Mouse (Mus musculus) CH12.LX (cell line): ENCODE measurements around the gene Gm12394. TPM values are rescaled to one million over a fixed set of nuclear protein-coding genes. Genes with fewer than 3 reads are reported as not detected.
"Not testable (repeated sequence)": the region's sequence is repeated elsewhere in the genome, so short reads cannot be mapped to it uniquely, and the experiment has no call there.

Experiments used
- DNase-seq: peaks from one replicate; pipeline ENCODE4 v3.0.0-alpha.2; 2013; ENCODE audit errors: extremely low read depth
- H3K27ac ChIP-seq: 2 replicates; pipeline ENCODE4 v1.5.1; 2012; ENCODE audit warnings: low read depth, mild to moderate bottlenecking, control low read depth, moderate library complexity; ENCODE audit not compliant: insufficient read depth
- H3K27me3 ChIP-seq: replicated peaks from 2 replicates; pipeline ENCODE3; 2012; ENCODE audit warnings: inconsistent platforms
- H3K36me3 ChIP-seq, 2 experiments: replicated peaks in 1 of 2; 2 replicates each; pipeline versions ENCODE3 to v1.6.1; 2012; ENCODE audit warnings: inconsistent platforms in 1 of 2, low read length in 1 of 2, mild to moderate bottlenecking in 1 of 2, mixed read lengths in 1 of 2, moderate library complexity in 1 of 2; ENCODE audit not compliant: control insufficient read depth in 1 of 2, insufficient read depth in 1 of 2
- H3K4me1 ChIP-seq, 2 experiments: 2 replicates each; pipeline ENCODE4 v1.6.1; 2012; ENCODE audit warnings: inconsistent platforms in 1 of 2, moderate library complexity in 1 of 2; ENCODE audit not compliant: insufficient read depth in 2 of 2, control insufficient read depth in 1 of 2
- H3K4me2 ChIP-seq: 2 replicates; pipeline ENCODE4 v1.6.1; 2012; ENCODE audit warnings: low read depth, mild to moderate bottlenecking, control low read depth; ENCODE audit not compliant: poor library complexity, insufficient read depth, severe bottlenecking
- H3K4me3 ChIP-seq, 3 experiments: fragments of 150-350 bp in 1 of 3; sonication (generic) in 1 of 3; replicated peaks in 1 of 3; 2 replicates each; pipeline versions ENCODE3 to v1.5.1; 2011 to 2012; ENCODE audit warnings: low read depth in 2 of 3, low read length in 2 of 3, mild to moderate bottlenecking in 2 of 3, moderate library complexity in 2 of 3, control low read depth in 1 of 3, improper control_type of control experiment in 1 of 3, inconsistent platforms in 1 of 3, mixed read lengths in 1 of 3; ENCODE audit not compliant: poor library complexity in 1 of 3
- H3K79me2 ChIP-seq: replicated peaks from 2 replicates; pipeline ENCODE4 v1.6.1; 2012; ENCODE audit warnings: mild to moderate bottlenecking, moderate library complexity; ENCODE audit not compliant: control insufficient read depth, poor library complexity, insufficient read depth, severe bottlenecking; ENCODE audit errors: extremely low read depth
- H3K9ac ChIP-seq: 2 replicates; pipeline ENCODE4 v1.6.1; 2012; ENCODE audit warnings: low read depth, mild to moderate bottlenecking, control low read depth, moderate library complexity; ENCODE audit not compliant: insufficient read depth
- H3K9me3 ChIP-seq: replicated peaks from 2 replicates; pipeline ENCODE3; 2012; ENCODE audit warnings: low read length, inconsistent platforms, mixed read lengths
- dilution Hi-C: fragments of 300-500 bp; cut with MboI; formaldehyde crosslinking; loops from 2 replicates; pipeline ENCODE4 v1.14.3; 2020; ENCODE audit warnings: low sequenced_read_pairs; ENCODE audit not compliant: extremely low pct_unique_long_range_greater_than_20kb, extremely low pct_ligation_motif_present
- in situ Hi-C: fragments of 300-500 bp; cut with MboI; formaldehyde crosslinking; loops from 3 replicates; pipeline ENCODE4 v1.14.3; 2019; ENCODE audit warnings: low sequenced_read_pairs, low pct_ligation_motif_present, low pct_unique_long_range_greater_than_20kb, mixed read lengths
- polyA plus RNA-seq: library from polyadenylated mRNA; unstranded; fragments of >175 nt; gene quantifications from 2 replicates; pipeline ENCODE4 v1.2.1, GENCODE M21; 2012; ENCODE audit warnings: low read depth; ENCODE audit not compliant: insufficient read length
- total RNA-seq, 2 experiments: library from RNA; depleted of rRNA; stranded (reverse); fragments of 300-350 nt in 1 of 2; fragments of >200 nt in 1 of 2; gene quantifications; 2 replicates each; pipeline ENCODE4 v1.2.3; 2012 to 2014

The Gm12394 gene
- total and polyA plus RNA-seq, 3 experiments = not detected

- H3K27me3 ChIP-seq, H3K79me2 ChIP-seq, H3K4me2 ChIP-seq, H3K27ac ChIP-seq, dilution Hi-C loops, H3K36me3 ChIP-seq, DNase-seq, H3K9ac ChIP-seq, H3K9me3 ChIP-seq, in situ Hi-C loops, H3K4me1 ChIP-seq, H3K4me3 ChIP-seq: not testable (repeated sequence)
Observed at GRCm38 (mm10) chr4:42773893-42774292, 82.7 kb downstream of the Gm12394 start, which contains the start of gene Ccl21a. TSS of gene Ccl21a (minus strand) at chr4:42773993.

- in situ Hi-C loops, dilution Hi-C loops: not testable (repeated sequence)
Observed at GRCm38 (mm10) chr4:42756477-42756876, 100.1 kb downstream of the Gm12394 start, which contains the start of gene Ccl19. TSS of gene Ccl19 (minus strand) at chr4:42756577.

DNA sequence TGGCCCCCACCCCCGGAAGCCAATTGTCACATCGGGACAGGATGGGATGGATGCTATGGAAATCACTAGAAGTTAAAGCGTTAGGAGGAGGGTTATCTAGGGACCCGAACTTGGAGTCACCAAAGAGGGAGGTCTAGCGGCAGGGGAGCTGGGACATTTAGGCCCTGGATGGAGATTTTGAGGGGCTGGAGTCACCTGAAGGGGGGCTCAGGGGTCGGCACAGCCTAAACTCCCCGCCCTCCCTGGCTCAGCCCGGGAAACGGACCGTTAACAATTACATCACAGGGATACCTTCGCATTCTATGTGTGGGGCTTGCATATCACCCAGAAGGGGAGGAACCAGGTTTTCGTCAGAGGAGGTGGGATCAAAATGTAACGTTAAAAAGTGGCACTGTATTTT lies 121.3 kb downstream of the Gm12394 start, which contains the start of gene 4930578G10Rik:
TSS of gene 4930578G10Rik (plus strand) at position 301 of the 400 bp plus-strand sequence.
- H3K9me3 ChIP-seq, H3K4me2 ChIP-seq, H3K36me3 ChIP-seq, H3K4me1 ChIP-seq, H3K9ac ChIP-seq, H3K4me3 ChIP-seq, in situ Hi-C loops, H3K27me3 ChIP-seq, H3K79me2 ChIP-seq, dilution Hi-C loops, DNase-seq, H3K27ac ChIP-seq: not testable (repeated sequence)

More at GRCm38 (mm10) chr4:42756477-42756876, 100.1 kb downstream of the Gm12394 start, which contains the start of gene Ccl19:
- H3K79me2 ChIP-seq, H3K9me3 ChIP-seq, H3K27ac ChIP-seq, DNase-seq, H3K36me3 ChIP-seq, H3K4me3 ChIP-seq, H3K27me3 ChIP-seq, H3K4me2 ChIP-seq, H3K9ac ChIP-seq, H3K4me1 ChIP-seq: not testable (repeated sequence)

Other genes with a start within 250 kb of the Gm12394 start
- not detected in 2 replicates for gene Gm10591, start 244.6 kb downstream of the Gm12394 start, total RNA-seq (2012; rRNA removed)
- gene Gm10591, start 244.6 kb downstream of the Gm12394 start, total RNA-seq (2014; rRNA removed) = not detected in 2 replicates
- gene Gm10591, start 244.6 kb downstream of the Gm12394 start, polyA plus RNA-seq = not detected in 2 replicates
- gene Gm2564, start 227.1 kb downstream of the Gm12394 start, total RNA-seq (2012; rRNA removed) = not detected in 2 replicates
- not detected in 2 replicates for gene Gm2564, start 227.1 kb downstream of the Gm12394 start, total RNA-seq (2014; rRNA removed)
- not detected in 2 replicates for gene Gm2564, start 227.1 kb downstream of the Gm12394 start, polyA plus RNA-seq
- not detected in 2 replicates for gene Ccl27b, start 201.5 kb downstream of the Gm12394 start, total RNA-seq (2012; rRNA removed)
- not detected in 2 replicates for gene Ccl27b, start 201.5 kb downstream of the Gm12394 start, total RNA-seq (2014; rRNA removed)
- not detected in 2 replicates for gene Ccl27b, start 201.5 kb downstream of the Gm12394 start, polyA plus RNA-seq
- gene Il11ra2, start 194.9 kb downstream of the Gm12394 start, total RNA-seq (2012; rRNA removed) = not detected in 2 replicates
- gene Il11ra2, start 194.9 kb downstream of the Gm12394 start, total RNA-seq (2014; rRNA removed) = not detected in 2 replicates
- gene Il11ra2, start 194.9 kb downstream of the Gm12394 start, polyA plus RNA-seq = not detected in 2 replicates
- gene 4930578G10Rik, start 121.2 kb downstream of the Gm12394 start, total RNA-seq (2012; rRNA removed) = not detected in 2 replicates
- gene 4930578G10Rik, start 121.2 kb downstream of the Gm12394 start, total RNA-seq (2014; rRNA removed) = not detected in 2 replicates
- gene 4930578G10Rik, start 121.2 kb downstream of the Gm12394 start, polyA plus RNA-seq = not detected in 2 replicates
- not detected in 2 replicates for gene Ccl19, start 100.2 kb downstream of the Gm12394 start, total RNA-seq (2012; rRNA removed)
- gene Ccl19, start 100.2 kb downstream of the Gm12394 start, total RNA-seq (2014; rRNA removed) = not detected in 2 replicates
- gene Ccl19, start 100.2 kb downstream of the Gm12394 start, polyA plus RNA-seq = not detected in 2 replicates
- not detected in 2 replicates for gene Ccl21a, start 82.8 kb downstream of the Gm12394 start, total RNA-seq (2012; rRNA removed)
- not detected in 2 replicates for gene Ccl21a, start 82.8 kb downstream of the Gm12394 start, total RNA-seq (2014; rRNA removed)
- gene Ccl21a, start 82.8 kb downstream of the Gm12394 start, polyA plus RNA-seq = not detected in 2 replicates
- not detected in 2 replicates for gene Fam205a1, start 2.9 kb downstream of the Gm12394 start, total RNA-seq (2012; rRNA removed)
- gene Fam205a1, start 2.9 kb downstream of the Gm12394 start, total RNA-seq (2014; rRNA removed) = not detected in 2 replicates
- not detected in 2 replicates for gene Fam205a1, start 2.9 kb downstream of the Gm12394 start, polyA plus RNA-seq
- gene Fam205c, start 17.5 kb upstream of the Gm12394 start, total RNA-seq (2012; rRNA removed) = not detected in 2 replicates
- gene Fam205c, start 17.5 kb upstream of the Gm12394 start, total RNA-seq (2014; rRNA removed) = not detected in 2 replicates
- not detected in 2 replicates for gene Fam205c, start 17.5 kb upstream of the Gm12394 start, polyA plus RNA-seq
- gene Phf24, start 59.9 kb upstream of the Gm12394 start, total RNA-seq (2012; rRNA removed) = not detected in 2 replicates
- gene Phf24, start 59.9 kb upstream of the Gm12394 start, total RNA-seq (2014; rRNA removed) = not detected in 2 replicates
- not detected in 2 replicates for gene Phf24, start 59.9 kb upstream of the Gm12394 start, polyA plus RNA-seq
- 2.7 and 3.2 TPM in 2 replicates for gene Dnajb5, start 93.0 kb upstream of the Gm12394 start, total RNA-seq (2012; rRNA removed)
- 1.9 and 2.2 TPM in 2 replicates for gene Dnajb5, start 93.0 kb upstream of the Gm12394 start, total RNA-seq (2014; rRNA removed)
- gene Dnajb5, start 93.0 kb upstream of the Gm12394 start, polyA plus RNA-seq = 3.9 and 4.2 TPM in 2 replicates
- gene 1700022I11Rik, start 112.8 kb upstream of the Gm12394 start, total RNA-seq (2012; rRNA removed) = 0.55 and 1.4 TPM in 2 replicates
- not detected in 2 replicates for gene 1700022I11Rik, start 112.8 kb upstream of the Gm12394 start, total RNA-seq (2014; rRNA removed)
- gene 1700022I11Rik, start 112.8 kb upstream of the Gm12394 start, polyA plus RNA-seq = 0.07 and 0.24 TPM in 2 replicates
- gene Vcp, start 143.7 kb upstream of the Gm12394 start, total RNA-seq (2012; rRNA removed) = 237 and 301 TPM in 2 replicates
- gene Vcp, start 143.7 kb upstream of the Gm12394 start, total RNA-seq (2014; rRNA removed) = 200 and 203 TPM in 2 replicates
- 462 and 463 TPM in 2 replicates for gene Vcp, start 143.7 kb upstream of the Gm12394 start, polyA plus RNA-seq
- gene Fancg, start 153.7 kb upstream of the Gm12394 start, total RNA-seq (2012; rRNA removed) = 13.2 and 14.8 TPM in 2 replicates
- gene Fancg, start 153.7 kb upstream of the Gm12394 start, total RNA-seq (2014; rRNA removed) = 12.3 and 13.7 TPM in 2 replicates
- gene Fancg, start 153.7 kb upstream of the Gm12394 start, polyA plus RNA-seq = 15.1 and 18.7 TPM in 2 replicates
- gene Pigo, start 169.0 kb upstream of the Gm12394 start, total RNA-seq (2012; rRNA removed) = 18.7 and 19.1 TPM in 2 replicates
- 8.0 and 8.7 TPM in 2 replicates for gene Pigo, start 169.0 kb upstream of the Gm12394 start, total RNA-seq (2014; rRNA removed)
- gene Pigo, start 169.0 kb upstream of the Gm12394 start, polyA plus RNA-seq = 19.4 and 21.9 TPM in 2 replicates
- gene Stoml2, start 174.9 kb upstream of the Gm12394 start, total RNA-seq (2012; rRNA removed) = 293 and 320 TPM in 2 replicates
- gene Stoml2, start 174.9 kb upstream of the Gm12394 start, total RNA-seq (2014; rRNA removed) = 296 and 338 TPM in 2 replicates
- 330 and 338 TPM in 2 replicates for gene Stoml2, start 174.9 kb upstream of the Gm12394 start, polyA plus RNA-seq
- 2.7 and 3.3 TPM in 2 replicates for gene Fam214b, start 189.4 kb upstream of the Gm12394 start, total RNA-seq (2012; rRNA removed)
- 1.7 TPM in 2 replicates for gene Fam214b, start 189.4 kb upstream of the Gm12394 start, total RNA-seq (2014; rRNA removed)
- 4.7 and 5.3 TPM in 2 replicates for gene Fam214b, start 189.4 kb upstream of the Gm12394 start, polyA plus RNA-seq
- 0.04 and 0.08 TPM in 2 replicates for gene Unc13b, start 202.2 kb upstream of the Gm12394 start, total RNA-seq (2012; rRNA removed)
- 0.04 and 0.23 TPM in 2 replicates for gene Unc13b, start 202.2 kb upstream of the Gm12394 start, total RNA-seq (2014; rRNA removed)
- gene Unc13b, start 202.2 kb upstream of the Gm12394 start, polyA plus RNA-seq = 0.19 TPM in 2 replicates